Mouse (Mus musculus) limb, embryonic 15.5 days (tissue): ENCODE results near the gene Nup107. TPM values are rescaled to one million over a fixed set of nuclear protein-coding genes. Genes with fewer than 3 reads are reported as not detected.
A peak's percentile ranks its signal among the peaks of the same experiment; 100 is the strongest.

Experiments used
- ATAC-seq: fragments of 200-750 bp; cut with Nextera tagmentation; 2 replicates; pipeline ENCODE4 v1.8.0; 2017; ENCODE audit warnings: low read depth, moderate TSS enrichment; ENCODE audit not compliant: insufficient number of reproducible peaks, low FRiP score, low TSS enrichment
- H3K27ac ChIP-seq: fragments of 300-500 bp; sonication (generic); 2 replicates; pipeline ENCODE4 v1.5.1; 2015; ENCODE audit warnings: moderate library complexity, mild to moderate bottlenecking, inconsistent platforms
- H3K27me3 ChIP-seq: fragments of 300-500 bp; sonication (generic); 2 replicates; pipeline ENCODE4 v1.6.1; 2015; ENCODE audit warnings: inconsistent platforms
- H3K36me3 ChIP-seq: fragments of 300-500 bp; sonication (generic); 2 replicates; pipeline ENCODE4 v1.6.1; 2015; ENCODE audit warnings: inconsistent platforms
- H3K4me1 ChIP-seq: fragments of 300-500 bp; sonication (generic); 2 replicates; pipeline ENCODE4 v1.6.1; 2015; ENCODE audit warnings: inconsistent platforms
- H3K4me2 ChIP-seq: fragments of 300-500 bp; sonication (generic); 2 replicates; pipeline ENCODE4 v1.6.1; 2015; ENCODE audit warnings: mild to moderate bottlenecking, inconsistent platforms
- H3K4me3 ChIP-seq: fragments of 300-500 bp; sonication (generic); 2 replicates; pipeline ENCODE4 v1.5.1; 2015; ENCODE audit warnings: mild to moderate bottlenecking, inconsistent platforms
- H3K9ac ChIP-seq: fragments of 300-500 bp; sonication (generic); 2 replicates; pipeline ENCODE4 v1.6.1; 2015; ENCODE audit warnings: inconsistent platforms
- H3K9me3 ChIP-seq: fragments of 300-500 bp; sonication (generic); 2 replicates; pipeline ENCODE4 v1.6.1; 2016; ENCODE audit warnings: inconsistent platforms
- WGBS: fragments of 180-500 bp; shearing (Covaris S2); methylation state at CpG from one replicate; pipeline ENCODE4 v1.1.7; 2015; 5-methylcytosine and 5-hydroxymethylcytosine counted together
- polyA plus RNA-seq: library from polyadenylated mRNA; unstranded; fragments of >200 nt; fragmentation: Nextera tagmentation; extraction: Ambion mirVana; gene quantifications from 2 replicates; pipeline ENCODE4 v1.2.1, GENCODE M21; 2015

The Nup107 gene
- polyA plus RNA-seq, 1 experiment from 2014 or later, result 54.6 TPM

DNA sequence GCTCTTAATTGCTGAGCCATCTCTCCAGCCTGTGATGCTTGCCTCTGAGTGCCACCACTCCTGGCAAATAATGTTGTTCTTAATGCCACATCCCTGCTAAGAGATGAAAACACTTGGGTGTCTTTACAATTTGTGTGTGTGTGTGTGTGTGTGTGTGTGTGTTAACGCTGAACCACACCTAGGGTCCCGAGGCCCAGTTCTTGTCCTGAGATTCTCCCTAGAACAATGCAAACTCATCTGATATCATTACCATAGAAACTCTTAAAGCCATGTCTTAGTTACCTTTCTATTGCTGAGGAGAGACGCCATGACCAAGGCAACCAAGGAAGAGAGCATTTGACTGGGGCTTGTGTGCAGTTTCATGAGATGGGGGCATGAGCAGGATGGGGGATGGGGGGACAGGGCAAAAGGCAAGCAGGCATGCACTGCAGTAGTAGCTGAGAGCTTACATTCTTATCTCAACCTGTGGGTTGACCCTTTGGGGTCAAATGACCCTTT lies 78.4 kb downstream of the Nup107 start:
- Histone ChIP-seq H3K9ac (no peak overlapping the region), H3K9me3 (no peaks in the 10 kb centered on the region), H3K36me3 (no peaks in the 10 kb centered on the region), H3K27ac (no peak overlapping the region), H3K4me2 (no peak overlapping the region), H3K4me1 (peaks cover 12% of the 10 kb centered on the region), H3K27me3 (no peaks in the 10 kb centered on the region), H3K4me3 (no peak overlapping the region)
- ATAC-seq, result no peak
- WGBS, result 85% methylated on average over 3 of the region's 3 CpGs

DNA sequence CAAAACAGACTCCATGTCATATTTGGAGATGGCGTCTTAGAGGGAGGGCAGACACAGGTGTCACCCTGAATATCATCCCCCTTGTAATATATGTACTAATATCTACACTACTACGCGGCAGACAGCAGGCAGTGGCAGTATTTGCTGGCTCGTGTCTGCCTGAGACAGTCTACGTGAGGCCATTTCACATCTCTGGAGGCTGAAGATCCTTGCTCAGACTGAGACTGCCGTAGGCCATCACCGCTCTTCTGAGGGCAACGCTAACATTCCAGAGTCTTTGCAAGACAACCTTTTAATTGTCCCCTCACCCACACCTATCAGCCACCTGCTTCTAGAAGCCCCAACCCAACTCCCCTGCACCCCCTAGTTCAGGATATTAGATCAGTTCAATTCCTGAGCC lies 79.0 kb downstream of the Nup107 start:
- 88% methylated on average over 8 of the region's 8 CpGs for WGBS
- H3K4me2 ChIP-seq, result no peak overlapping the region
- H3K4me3 ChIP-seq, result no peak overlapping the region
- ATAC-seq, result no peak
- H3K9me3 ChIP-seq, result no peaks in the 10 kb centered on the region
- no peak overlapping the region for H3K9ac ChIP-seq
- no peaks in the 10 kb centered on the region for H3K36me3 ChIP-seq
- no peak overlapping the region for H3K27ac ChIP-seq
- H3K4me1 ChIP-seq, result peaks cover 14% of the 10 kb centered on the region
- no peaks in the 10 kb centered on the region for H3K27me3 ChIP-seq

DNA sequence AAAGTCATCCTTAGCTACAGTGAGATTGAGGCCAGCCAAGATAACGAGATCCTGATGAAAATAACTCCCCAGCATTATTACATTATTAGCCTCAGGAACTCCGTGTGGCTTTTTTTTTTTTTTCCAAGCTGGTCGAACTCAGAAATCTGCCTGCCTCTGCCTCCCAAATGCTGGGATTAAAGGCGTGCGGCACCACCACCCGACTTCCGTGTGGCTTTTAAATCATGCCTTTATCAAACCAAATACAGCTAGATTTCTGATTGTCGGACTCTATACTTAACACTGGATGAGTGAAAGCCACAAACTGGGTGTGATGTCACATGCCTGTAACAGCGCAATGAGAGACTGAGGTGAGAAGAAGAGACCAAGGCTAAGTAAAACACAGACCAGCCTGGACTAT lies 79.6 kb downstream of the Nup107 start:
- Histone ChIP-seq H3K27me3 (no peaks in the 10 kb centered on the region), H3K36me3 (peaks cover under 1% of the 10 kb centered on the region; the same call in 1 of the 2 replicates), H3K9ac (no peak overlapping the region), H3K4me1 (peaks cover 12% of the 10 kb centered on the region), H3K4me3 (no peak overlapping the region), H3K27ac (no peak overlapping the region), H3K4me2 (no peak overlapping the region), H3K9me3 (no peaks in the 10 kb centered on the region)
- ATAC-seq, result no peak
- 82% methylated on average over 9 of the region's 9 CpGs for WGBS

DNA sequence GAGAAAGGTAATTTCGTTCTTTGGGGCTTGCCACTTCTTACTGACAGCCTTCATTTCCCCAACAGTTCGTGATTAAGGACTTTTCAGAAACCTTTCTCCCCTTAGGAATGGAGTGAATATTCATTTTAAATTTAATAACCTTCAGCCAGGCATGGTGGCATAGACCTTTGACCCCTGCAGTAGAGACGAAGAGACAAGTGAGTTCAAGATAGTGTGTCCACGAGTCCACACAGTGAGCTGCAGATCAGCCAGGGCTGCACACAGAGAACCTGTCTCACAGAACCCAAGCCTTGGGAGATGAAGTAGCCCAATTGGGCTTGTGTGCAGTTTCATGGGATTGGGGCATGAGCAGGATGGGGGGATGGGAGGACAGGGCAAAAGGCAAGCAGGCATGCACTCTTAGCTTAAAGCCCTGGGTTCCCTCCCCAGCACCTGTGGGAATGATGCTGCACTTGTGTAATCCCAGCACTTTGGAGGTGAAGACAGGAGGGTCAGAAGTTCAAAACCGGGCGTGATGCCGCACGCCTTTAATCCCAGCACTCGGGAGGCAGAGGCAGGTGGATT lies 80.2 kb downstream of the Nup107 start:
- H3K4me1 ChIP-seq, result peaks cover 9% of the 10 kb centered on the region; the same call in 1 of the 2 replicates
- H3K4me2 ChIP-seq, result no peak overlapping the region
- no peaks in the 10 kb centered on the region for H3K9me3 ChIP-seq
- no peak overlapping the region for H3K27ac ChIP-seq
- H3K36me3 ChIP-seq, result peaks cover 6% of the 10 kb centered on the region
- no peak overlapping the region for H3K4me3 ChIP-seq
- H3K9ac ChIP-seq, result no peak overlapping the region
- WGBS, result 89% methylated on average over 9 of the region's 9 CpGs
- no peaks in the 10 kb centered on the region for H3K27me3 ChIP-seq
- no peak for ATAC-seq

DNA sequence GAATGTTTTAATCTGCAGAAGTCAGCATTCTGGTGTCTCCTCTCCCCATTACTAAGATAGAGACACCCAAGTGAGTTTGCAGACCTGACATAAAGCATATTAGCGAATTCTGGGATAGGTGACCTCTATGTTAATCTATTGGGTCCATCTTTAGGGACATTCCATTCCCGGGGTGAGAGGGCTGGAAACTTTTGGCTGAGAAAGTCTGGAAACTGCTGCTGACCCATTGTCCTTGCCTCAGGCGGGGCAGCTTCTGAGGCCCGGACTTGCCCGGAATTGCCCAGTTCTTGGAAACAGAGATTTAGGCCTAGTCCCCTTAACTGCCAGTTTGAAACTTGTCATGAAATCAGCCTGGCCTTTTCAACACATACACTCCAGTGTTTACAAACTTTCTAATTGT lies 81.1 kb downstream of the Nup107 start:
- no peak for ATAC-seq
- no peaks in the 10 kb centered on the region for H3K27me3 ChIP-seq
- peaks cover 15% of the 10 kb centered on the region for H3K36me3 ChIP-seq
- WGBS, result 69% methylated on average over 5 of the region's 5 CpGs
- H3K4me3 ChIP-seq, result peak overlapping the region; percentile 89
- H3K9me3 ChIP-seq, result no peaks in the 10 kb centered on the region
- peaks cover 9% of the 10 kb centered on the region; the same call in 1 of the 2 replicates for H3K4me1 ChIP-seq
- H3K9ac ChIP-seq, result no peak overlapping the region
- H3K27ac ChIP-seq, result peak overlapping the region; percentile 98; the same call in 1 of the 2 replicates
- peak overlapping the region; percentile 51 for H3K4me2 ChIP-seq

DNA sequence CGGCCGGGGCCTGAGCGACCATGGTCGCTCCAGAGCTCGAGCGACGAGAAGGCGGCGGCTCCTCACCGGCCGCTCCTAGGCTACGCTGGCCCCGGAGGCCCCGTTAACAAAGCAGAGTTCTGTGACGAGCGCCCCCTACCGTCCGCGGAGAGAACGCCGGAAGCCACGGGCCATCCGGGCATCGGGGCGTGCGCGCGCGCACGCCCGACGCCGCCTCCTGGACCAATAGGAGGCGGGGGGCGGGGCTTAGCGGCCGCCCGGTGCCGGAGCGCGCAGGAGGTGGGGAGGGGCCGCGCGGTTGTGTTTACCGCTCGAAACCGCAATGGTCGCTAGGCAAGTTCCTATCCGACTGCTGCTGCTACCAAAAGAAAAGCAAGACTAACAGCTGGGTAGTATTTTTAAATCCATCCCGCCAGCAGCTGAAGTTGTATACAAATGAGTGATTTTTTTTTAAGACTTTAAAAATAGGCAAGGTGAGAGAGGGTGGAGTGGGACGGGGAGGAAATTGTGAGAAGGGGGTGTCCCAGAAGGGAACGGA lies 81.8 kb downstream of the Nup107 start, which contains the start of gene Mdm2:
TSS of gene Mdm2 (minus strand) at position 155 of the 538 bp plus-strand sequence.
- peak; percentile 92 for ATAC-seq
- peak within 1 kb of the TSS; percentile 51 for H3K4me2 ChIP-seq
- peaks cover 16% of the 10 kb centered on the region for H3K36me3 ChIP-seq
- peak within 1 kb of the TSS; percentile 100 for H3K9ac ChIP-seq
- H3K9me3 ChIP-seq, result no peaks in the 10 kb centered on the region
- under 1% methylated on average over 51 of the region's 52 CpGs for WGBS
- no peaks in the 10 kb centered on the region for H3K27me3 ChIP-seq
- H3K4me3 ChIP-seq, result peak within 1 kb of the TSS; percentile 89
- H3K27ac ChIP-seq, result peak within 1 kb of the TSS; percentile 98
- H3K4me1 ChIP-seq, result peaks cover 9% of the 10 kb centered on the region; the same call in 1 of the 2 replicates

DNA sequence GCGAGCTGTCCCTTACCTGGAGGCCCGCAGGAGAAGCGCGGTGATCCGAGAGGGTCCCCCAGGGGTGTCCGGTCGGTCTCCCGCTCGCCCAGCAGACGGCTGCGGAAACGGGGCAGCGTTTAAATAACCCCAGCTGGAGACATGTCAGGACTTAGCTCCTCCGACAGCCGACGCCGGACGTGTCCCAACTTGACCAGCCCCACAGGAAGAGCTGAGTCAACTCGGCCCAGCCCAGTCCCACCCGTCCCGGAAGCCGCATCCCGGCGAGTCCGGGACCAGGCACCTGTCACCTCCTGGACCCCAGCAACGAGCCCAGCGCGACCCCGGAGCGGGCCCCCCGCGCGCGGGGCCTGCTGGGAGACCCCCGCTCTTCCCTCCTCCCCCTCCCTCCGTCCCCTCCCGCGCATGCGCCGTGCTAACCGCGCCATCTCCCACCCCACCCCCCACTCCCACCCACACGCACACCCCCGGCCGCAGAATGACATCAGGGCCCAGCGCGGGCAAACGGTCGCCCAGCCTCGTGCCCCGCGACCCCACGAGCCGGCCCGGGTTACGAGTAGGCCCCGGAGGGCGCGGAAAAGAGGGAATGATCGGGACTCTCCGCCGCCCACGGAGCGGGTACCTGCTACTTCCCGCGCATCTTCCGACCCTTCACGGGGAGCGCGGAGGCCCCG lies 82.4 kb downstream of the Nup107 start:
- Histone ChIP-seq H3K9me3 (no peaks in the 10 kb centered on the region), H3K36me3 (peaks cover 22% of the 10 kb centered on the region)
- peak; percentile 76 for ATAC-seq

DNA sequence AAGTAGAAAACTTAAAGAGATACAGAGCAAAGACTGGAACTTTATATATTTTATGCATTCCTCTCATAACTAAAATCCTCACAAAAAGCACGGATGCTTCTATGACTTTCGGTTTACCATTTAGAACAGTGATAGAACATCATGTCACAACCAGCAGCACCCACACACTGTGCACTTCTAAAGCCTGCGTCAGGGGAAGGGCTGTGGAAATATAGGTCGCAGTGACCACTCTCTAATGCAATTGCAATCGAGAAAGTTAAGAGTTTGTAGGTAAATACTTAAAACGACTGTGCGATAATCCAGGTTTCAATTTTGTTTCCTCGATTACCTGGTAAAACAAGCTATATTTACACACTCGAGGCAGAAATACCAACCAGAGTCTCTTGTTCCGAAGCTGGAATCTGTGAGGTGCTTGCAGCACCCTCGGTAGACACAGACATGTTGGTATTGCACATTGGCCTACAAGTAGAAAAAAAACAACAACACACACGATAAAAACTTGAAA lies 83.1 kb downstream of the Nup107 start:
- peak overlapping the region; percentile 49 for H3K4me2 ChIP-seq
- H3K4me3 ChIP-seq, result peak overlapping the region; percentile 89
- no peaks in the 10 kb centered on the region for H3K27me3 ChIP-seq
- no peaks in the 10 kb centered on the region for H3K9me3 ChIP-seq
- peaks cover 28% of the 10 kb centered on the region for H3K36me3 ChIP-seq
- peaks cover 9% of the 10 kb centered on the region; the same call in 1 of the 2 replicates for H3K4me1 ChIP-seq
- peak overlapping the region; percentile 100; the same call in 1 of the 2 replicates for H3K9ac ChIP-seq
- no peak for ATAC-seq
- 43% methylated on average over 12 of the region's 12 CpGs for WGBS
- H3K27ac ChIP-seq, result peak overlapping the region; percentile 98

More for the DNA sequence above, 82.4 kb downstream of the Nup107 start:
- Histone ChIP-seq H3K4me2 (peak overlapping the region; percentile 49), H3K27me3 (no peaks in the 10 kb centered on the region), H3K27ac (peak overlapping the region; percentile 98), H3K4me3 (peak overlapping the region; percentile 89), H3K4me1 (peaks cover 9% of the 10 kb centered on the region; the same call in 1 of the 2 replicates), H3K9ac (peak overlapping the region; percentile 100)
- under 1% methylated on average over 64 of the region's 71 CpGs for WGBS

DNA sequence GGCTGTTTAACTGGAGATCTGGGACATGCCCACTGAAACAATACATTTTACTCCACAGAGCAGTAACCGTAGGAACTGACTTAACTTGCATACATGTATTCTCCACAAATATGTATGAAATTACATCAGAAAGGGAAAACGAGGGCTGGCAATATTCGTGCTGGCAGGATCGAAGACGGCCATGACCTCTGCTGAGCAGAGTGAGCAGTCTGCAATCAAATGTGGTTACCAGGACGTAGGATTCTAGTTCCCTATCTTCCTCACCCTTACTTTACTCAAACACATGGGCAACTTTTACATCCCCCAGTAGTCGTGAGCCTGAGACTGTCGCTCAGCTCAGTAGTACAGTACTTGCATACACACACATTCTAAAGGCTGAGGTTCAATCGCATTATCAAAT lies 83.6 kb downstream of the Nup107 start:
- WGBS, result 76% methylated on average over 9 of the region's 9 CpGs

DNA sequence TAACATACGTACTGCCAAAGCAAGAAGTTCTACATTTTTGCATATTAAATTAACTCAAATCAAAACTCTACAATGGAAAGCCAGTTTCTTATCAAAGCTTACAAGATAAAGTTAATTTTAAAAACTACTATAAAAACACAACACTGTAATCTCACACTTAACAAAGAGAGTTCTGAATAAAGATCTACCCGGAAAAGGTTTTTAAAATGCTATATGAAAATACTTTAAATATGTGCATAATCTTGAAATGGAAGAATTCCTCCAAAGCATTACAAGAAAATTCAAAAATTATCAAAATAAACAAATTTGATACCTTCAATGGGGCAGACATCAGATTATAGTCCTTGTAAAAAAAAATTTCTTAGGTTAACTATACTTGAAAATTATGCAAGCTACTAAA lies 84.1 kb downstream of the Nup107 start:
- ATAC-seq, result no peak
- Histone ChIP-seq H3K27ac (no peak overlapping the region), H3K27me3 (no peaks in the 10 kb centered on the region), H3K9ac (no peak overlapping the region), H3K4me2 (no peak overlapping the region), H3K4me3 (no peak overlapping the region), H3K36me3 (peaks cover 37% of the 10 kb centered on the region), H3K9me3 (no peaks in the 10 kb centered on the region), H3K4me1 (peaks cover 9% of the 10 kb centered on the region; the same call in 1 of the 2 replicates)
- 93% methylated on average over 2 of the region's 2 CpGs for WGBS

More for the DNA sequence above, 83.6 kb downstream of the Nup107 start:
- H3K4me3 ChIP-seq, result peak overlapping the region; percentile 89
- no peak overlapping the region for H3K27ac ChIP-seq
- H3K4me2 ChIP-seq, result peak overlapping the region; percentile 49
- no peak overlapping the region for H3K9ac ChIP-seq
- no peaks in the 10 kb centered on the region for H3K27me3 ChIP-seq
- H3K36me3 ChIP-seq, result peaks cover 32% of the 10 kb centered on the region
- peaks cover 9% of the 10 kb centered on the region; the same call in 1 of the 2 replicates for H3K4me1 ChIP-seq
- ATAC-seq, result no peak
- H3K9me3 ChIP-seq, result no peaks in the 10 kb centered on the region

DNA sequence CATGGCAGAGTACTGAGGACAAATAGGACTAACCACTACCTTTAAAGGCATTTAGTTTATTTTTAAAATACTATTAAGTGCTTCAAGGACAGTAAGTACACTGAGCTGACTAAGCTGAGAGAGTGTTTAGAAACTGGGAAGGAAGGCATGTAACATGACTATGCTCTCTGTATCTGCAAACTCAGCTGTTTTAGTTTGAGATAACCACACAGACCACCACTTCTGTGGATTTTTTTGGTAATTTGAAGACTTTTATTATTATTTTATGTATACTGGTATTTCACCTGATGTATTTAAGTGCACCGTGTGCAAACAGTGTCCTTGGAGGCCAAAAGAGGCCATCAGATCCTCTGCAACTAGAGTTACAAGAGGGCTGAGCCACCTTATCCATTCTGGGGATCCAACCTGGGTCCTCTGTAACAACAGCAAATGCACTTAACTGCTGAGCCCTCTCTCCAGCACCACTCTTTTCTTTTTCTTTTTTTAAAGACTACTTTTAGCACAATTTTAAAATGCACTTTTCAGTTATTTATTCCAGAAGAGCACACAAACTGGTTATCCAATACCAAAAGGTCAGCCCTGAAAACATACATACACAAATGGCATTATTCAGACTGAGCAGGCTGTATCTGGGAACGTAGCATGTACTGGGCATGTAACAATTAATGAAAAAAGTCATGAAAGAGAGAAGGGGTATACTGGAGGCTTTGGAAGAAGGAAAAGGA lies 85.2 kb downstream of the Nup107 start:
- ATAC-seq, result no peak
- Histone ChIP-seq H3K4me2 (no peak overlapping the region), H3K4me1 (peaks cover 9% of the 10 kb centered on the region; the same call in 1 of the 2 replicates), H3K27ac (no peak overlapping the region), H3K27me3 (no peaks in the 10 kb centered on the region), H3K4me3 (no peak overlapping the region), H3K9me3 (no peaks in the 10 kb centered on the region), H3K9ac (no peak overlapping the region), H3K36me3 (peaks cover 46% of the 10 kb centered on the region)
- WGBS, result 90% methylated on average over 2 of the region's 2 CpGs
